Mouse (Mus musculus): ENCODE data around the gene Wasf2. TPM values are rescaled to one million over a fixed set of nuclear protein-coding genes. Genes with fewer than 3 reads are reported as not detected.

The Wasf2 gene
- polyA plus RNA-seq, 1 experiment from 2014 or later: 63.6 TPM

DNA sequence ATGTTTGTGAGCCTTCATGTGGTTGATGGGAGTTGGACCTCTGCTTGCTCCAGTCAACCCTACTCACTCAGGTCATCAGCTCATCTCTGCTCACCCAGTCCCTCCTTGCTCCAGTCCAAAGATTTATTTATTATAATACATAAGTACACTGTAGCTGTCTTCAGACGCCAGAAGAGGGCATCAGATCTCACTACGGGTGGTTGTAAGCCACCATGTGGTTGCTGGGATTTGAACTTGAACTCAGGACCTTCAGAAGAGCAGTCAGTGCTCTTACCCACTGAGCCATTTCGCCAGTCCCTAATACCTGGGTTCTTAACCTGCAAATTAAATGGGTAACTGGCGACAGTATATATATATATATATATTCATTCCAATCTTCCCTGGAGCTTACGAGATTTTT lies 105.1 kb downstream of the Wasf2 start:
- Histone ChIP-seq H3K9me3 (ENCODE audit: control insufficient read depth, low read length) (no peaks in the 10 kb centered on the region), H3K9ac (ENCODE audit: low read length) (no peak overlapping the region), H3K36me3 (ENCODE audit: control insufficient read depth, insufficient read depth, low read length) (no peaks in the 10 kb centered on the region), H3K27me3 (ENCODE audit: control insufficient read depth, insufficient read depth, low read length) (0 out of 2 replicates have a peak, but pooled peaks cover 4% of the 10 kb centered on the region), H3K4me1 (ENCODE audit: control insufficient read depth, insufficient read depth, low read length) (peaks cover 3% of the 10 kb centered on the region), H3K4me2 (ENCODE audit: low read depth, severe bottlenecking) (no peak overlapping the region), H3K27ac (replicated peaks; ENCODE audit: low read depth, low read length) (no peak overlapping the region), H3K4me3 (ENCODE audit: low read depth, low read length) (no peak overlapping the region)
- DNase-seq (ENCODE audit: low spot score) (no peak), ATAC-seq (ENCODE audit: insufficient number of reproducible peaks, low FRiP score, low TSS enrichment, low read depth) (no peak)
- WGBS: 76% methylated on average over 5 of the region's 5 CpGs

DNA sequence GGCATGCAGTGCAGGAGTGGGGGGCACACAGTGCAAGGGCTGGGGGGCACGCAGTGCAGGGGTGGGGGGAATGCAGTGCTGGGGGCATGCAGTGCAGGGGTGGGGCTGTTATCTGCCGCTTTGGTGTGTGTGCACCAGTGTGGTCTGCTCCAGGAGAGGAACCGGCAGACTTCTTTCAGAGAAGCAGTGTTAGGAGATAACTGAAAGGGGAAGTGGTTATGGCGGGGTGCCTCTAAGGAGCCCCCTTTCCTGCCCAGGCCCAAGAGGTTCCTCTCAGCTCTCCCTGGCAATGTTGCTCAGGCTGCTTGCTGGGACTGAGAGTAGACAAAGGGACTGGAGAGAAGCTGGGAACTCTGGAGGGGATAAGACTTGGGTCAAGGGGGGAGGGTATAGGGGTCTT lies 107.6 kb downstream of the Wasf2 start:
- no peak overlapping the region for H3K4me3 ChIP-seq (ENCODE audit: low read depth, low read length)
- H3K27me3 ChIP-seq (ENCODE audit: control insufficient read depth, insufficient read depth, low read length): peaks cover 13% of the 10 kb centered on the region; the same call in 1 of the 2 replicates
- no peak for DNase-seq (ENCODE audit: low spot score)
- no peak overlapping the region for H3K27ac ChIP-seq (replicated peaks; ENCODE audit: low read depth, low read length)
- WGBS: 82% methylated on average over 4 of the region's 4 CpGs
- no peak overlapping the region for H3K9ac ChIP-seq (ENCODE audit: low read length)
- no peak for ATAC-seq (ENCODE audit: insufficient number of reproducible peaks, low FRiP score, low TSS enrichment, low read depth)
- H3K4me1 ChIP-seq (ENCODE audit: control insufficient read depth, insufficient read depth, low read length): peaks cover 9% of the 10 kb centered on the region
- no peaks in the 10 kb centered on the region for H3K36me3 ChIP-seq (ENCODE audit: control insufficient read depth, insufficient read depth, low read length)
- no peaks in the 10 kb centered on the region for H3K9me3 ChIP-seq (ENCODE audit: control insufficient read depth, low read length)
- no peak overlapping the region for H3K4me2 ChIP-seq (ENCODE audit: low read depth, severe bottlenecking)

DNA sequence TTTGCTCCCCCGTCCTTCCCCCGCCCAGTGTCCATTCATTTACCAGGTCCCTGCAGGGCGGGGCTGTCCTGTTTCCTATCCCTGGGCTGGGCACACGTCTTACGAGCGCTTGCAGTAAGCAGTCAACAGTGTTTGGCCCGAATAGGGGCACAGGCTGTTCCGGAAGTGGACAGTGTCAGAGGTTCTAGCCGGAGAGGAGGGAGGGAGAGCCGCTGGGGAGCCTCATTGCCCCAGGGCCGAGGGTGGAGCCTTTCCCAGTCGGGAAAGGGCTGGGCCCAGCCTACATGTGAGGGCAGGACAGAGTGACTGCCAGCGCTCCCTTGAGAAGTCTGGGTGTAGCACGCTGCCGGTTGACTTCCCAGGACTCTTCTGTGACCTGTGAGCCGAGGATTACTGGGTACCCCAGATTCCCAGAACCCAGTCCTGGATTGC lies 110.2 kb downstream of the Wasf2 start, which contains the start of gene Map3k6:
TSS of gene Map3k6 (plus strand) at position 329 of the 432 bp plus-strand sequence.
- ATAC-seq (ENCODE audit: insufficient number of reproducible peaks, low FRiP score, low TSS enrichment, low read depth): 0 out of 2 replicates have a peak, but pooled peaks have one; percentile 7

DNA sequence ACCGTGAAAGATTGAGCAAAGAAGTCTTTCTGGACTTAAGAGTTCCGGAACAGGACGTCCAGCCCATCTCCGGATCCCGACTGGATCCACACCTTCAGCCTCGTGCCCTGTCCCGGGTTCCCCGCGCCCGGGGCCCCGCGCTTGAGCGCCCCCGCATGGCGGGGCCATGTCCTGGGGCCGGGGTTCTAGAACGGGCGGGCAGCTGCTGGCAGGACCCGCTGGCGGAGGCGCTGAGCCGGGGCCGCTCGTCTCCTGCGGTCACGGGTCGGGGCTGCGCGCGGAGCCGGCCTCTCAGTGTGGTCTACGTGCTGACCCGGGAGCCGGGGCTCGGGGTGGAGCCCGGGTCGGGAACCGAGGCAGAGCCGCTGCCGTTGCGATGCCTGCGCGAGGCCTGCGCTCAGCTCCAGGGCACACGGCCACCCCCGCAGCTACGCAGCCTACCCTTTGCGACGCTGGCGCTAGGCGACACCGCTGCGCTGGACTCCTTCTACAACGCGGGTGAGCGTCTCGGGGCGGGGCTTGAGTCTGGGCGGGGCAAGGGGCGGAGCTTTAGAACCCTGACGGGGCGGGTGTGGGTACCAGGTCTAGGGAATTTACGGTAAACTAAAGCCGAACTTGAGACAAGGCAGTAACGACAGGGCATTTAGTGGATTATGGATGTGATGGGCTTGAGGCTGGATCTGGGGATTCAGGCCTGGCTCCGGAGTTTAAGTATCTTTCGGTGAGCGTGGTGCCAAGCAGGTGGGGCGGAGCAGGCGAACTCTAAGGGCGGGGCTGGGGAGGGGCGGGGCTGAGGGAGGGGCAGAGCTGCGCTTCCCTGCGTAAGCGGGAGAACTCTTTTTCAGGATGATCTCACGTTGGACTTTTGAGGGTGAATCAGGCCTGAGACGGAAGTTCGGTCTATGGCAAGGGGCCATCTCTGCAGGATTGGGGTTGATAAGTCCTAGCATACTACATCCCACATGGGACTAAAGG lies 110.9 kb downstream of the Wasf2 start:
- peak overlapping the region; percentile 54 for H3K4me3 ChIP-seq (ENCODE audit: low read depth, low read length)
- peaks cover 9% of the 10 kb centered on the region for H3K4me1 ChIP-seq (ENCODE audit: control insufficient read depth, insufficient read depth, low read length)
- peak overlapping the region; percentile 55 for H3K9ac ChIP-seq (ENCODE audit: low read length)
- no peaks in the 10 kb centered on the region for H3K9me3 ChIP-seq (ENCODE audit: control insufficient read depth, low read length)
- under 1% methylated on average over 70 of the region's 78 CpGs for WGBS
- ATAC-seq (ENCODE audit: insufficient number of reproducible peaks, low FRiP score, low TSS enrichment, low read depth) (peak; percentile 90), DNase-seq (ENCODE audit: low spot score) (peak; percentile 96)
- peak overlapping the region; percentile 45; the same call in 1 of the 2 replicates for H3K27ac ChIP-seq (replicated peaks; ENCODE audit: low read depth, low read length)
- H3K4me2 ChIP-seq (ENCODE audit: low read depth, severe bottlenecking): peak overlapping the region; percentile 95
- no peaks in the 10 kb centered on the region for H3K36me3 ChIP-seq (ENCODE audit: control insufficient read depth, insufficient read depth, low read length)
- peaks cover 13% of the 10 kb centered on the region; the same call in 1 of the 2 replicates for H3K27me3 ChIP-seq (ENCODE audit: control insufficient read depth, insufficient read depth, low read length)

More for the DNA sequence above, 110.2 kb downstream of the Wasf2 start, which contains the start of gene Map3k6:
- Histone ChIP-seq H3K27me3 (ENCODE audit: control insufficient read depth, insufficient read depth, low read length) (peaks cover 13% of the 10 kb centered on the region; the same call in 1 of the 2 replicates), H3K4me3 (ENCODE audit: low read depth, low read length) (peak within 1 kb of the TSS; percentile 54), H3K4me1 (ENCODE audit: control insufficient read depth, insufficient read depth, low read length) (peaks cover 9% of the 10 kb centered on the region), H3K9me3 (ENCODE audit: control insufficient read depth, low read length) (no peaks in the 10 kb centered on the region), H3K4me2 (ENCODE audit: low read depth, severe bottlenecking) (peak within 1 kb of the TSS; percentile 95), H3K36me3 (ENCODE audit: control insufficient read depth, insufficient read depth, low read length) (no peaks in the 10 kb centered on the region), H3K9ac (ENCODE audit: low read length) (peak within 1 kb of the TSS; percentile 55), H3K27ac (replicated peaks; ENCODE audit: low read depth, low read length) (peak within 1 kb of the TSS; percentile 45; the same call in 1 of the 2 replicates)
- whole genome bisulfite sequencing: 3% methylated on average over 16 of the region's 16 CpGs
- peak; percentile 52 for DNase-seq (ENCODE audit: low spot score)

DNA sequence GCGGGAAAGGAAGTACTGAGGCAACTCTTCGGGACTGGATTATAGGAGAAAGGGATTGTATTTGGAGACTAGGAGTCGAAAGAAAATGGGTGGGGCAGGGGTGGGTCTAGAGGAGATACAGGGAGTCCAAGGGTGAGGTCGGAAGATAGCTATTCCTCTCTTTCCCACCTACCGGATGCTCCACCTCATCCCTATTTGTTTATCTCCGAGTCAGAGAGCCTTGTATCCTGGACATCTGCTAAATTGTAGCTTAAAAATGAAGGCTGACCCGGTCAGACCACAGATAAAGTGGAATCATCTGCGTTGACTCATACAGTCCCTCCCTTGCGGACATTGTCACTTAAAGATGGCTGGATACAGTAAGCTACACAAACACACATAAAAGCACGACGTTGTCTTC lies 111.6 kb downstream of the Wasf2 start:
- Histone ChIP-seq H3K4me1 (ENCODE audit: control insufficient read depth, insufficient read depth, low read length) (peaks cover 10% of the 10 kb centered on the region), H3K4me3 (ENCODE audit: low read depth, low read length) (peak overlapping the region; percentile 54), H3K9me3 (ENCODE audit: control insufficient read depth, low read length) (no peaks in the 10 kb centered on the region), H3K27me3 (ENCODE audit: control insufficient read depth, insufficient read depth, low read length) (peaks cover 16% of the 10 kb centered on the region; the same call in 1 of the 2 replicates), H3K9ac (ENCODE audit: low read length) (no peak overlapping the region), H3K36me3 (ENCODE audit: control insufficient read depth, insufficient read depth, low read length) (no peaks in the 10 kb centered on the region), H3K4me2 (ENCODE audit: low read depth, severe bottlenecking) (peak overlapping the region; percentile 95; the same call in 1 of the 2 replicates), H3K27ac (replicated peaks; ENCODE audit: low read depth, low read length) (no peak overlapping the region)
- ATAC-seq (ENCODE audit: insufficient number of reproducible peaks, low FRiP score, low TSS enrichment, low read depth) (no peak), DNase-seq (ENCODE audit: low spot score) (no peak)
- WGBS: 37% methylated on average over 11 of the region's 11 CpGs

DNA sequence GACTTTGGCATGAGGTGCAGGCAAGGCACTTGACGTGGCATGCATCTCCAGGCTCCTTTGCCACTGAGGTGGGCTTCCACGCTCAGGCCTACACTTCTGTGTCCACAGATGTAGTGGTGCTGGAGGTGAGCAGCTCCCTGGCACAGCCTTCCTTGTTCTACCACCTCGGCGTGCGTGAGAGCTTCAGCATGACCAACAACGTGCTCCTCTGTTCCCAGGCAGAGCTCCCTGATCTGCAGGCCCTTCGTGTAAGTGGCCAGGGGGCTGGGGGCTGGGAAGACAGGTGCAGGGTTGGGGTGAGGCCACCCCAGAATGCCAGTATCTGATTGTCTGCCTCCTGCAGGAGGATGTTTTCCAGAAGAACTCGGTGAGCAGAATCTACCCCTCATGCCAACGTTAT lies 112.4 kb downstream of the Wasf2 start:
- Histone ChIP-seq H3K27ac (replicated peaks; ENCODE audit: low read depth, low read length) (no peak overlapping the region), H3K4me1 (ENCODE audit: control insufficient read depth, insufficient read depth, low read length) (peaks cover 15% of the 10 kb centered on the region), H3K36me3 (ENCODE audit: control insufficient read depth, insufficient read depth, low read length) (no peaks in the 10 kb centered on the region), H3K27me3 (ENCODE audit: control insufficient read depth, insufficient read depth, low read length) (peaks cover 22% of the 10 kb centered on the region), H3K9ac (ENCODE audit: low read length) (no peak overlapping the region), H3K9me3 (ENCODE audit: control insufficient read depth, low read length) (no peaks in the 10 kb centered on the region), H3K4me3 (ENCODE audit: low read depth, low read length) (no peak overlapping the region), H3K4me2 (ENCODE audit: low read depth, severe bottlenecking) (no peak overlapping the region)
- 58% methylated on average over 9 of the region's 9 CpGs for WGBS
- DNase-seq (ENCODE audit: low spot score) (no peak), ATAC-seq (ENCODE audit: insufficient number of reproducible peaks, low FRiP score, low TSS enrichment, low read depth) (no peak)

DNA sequence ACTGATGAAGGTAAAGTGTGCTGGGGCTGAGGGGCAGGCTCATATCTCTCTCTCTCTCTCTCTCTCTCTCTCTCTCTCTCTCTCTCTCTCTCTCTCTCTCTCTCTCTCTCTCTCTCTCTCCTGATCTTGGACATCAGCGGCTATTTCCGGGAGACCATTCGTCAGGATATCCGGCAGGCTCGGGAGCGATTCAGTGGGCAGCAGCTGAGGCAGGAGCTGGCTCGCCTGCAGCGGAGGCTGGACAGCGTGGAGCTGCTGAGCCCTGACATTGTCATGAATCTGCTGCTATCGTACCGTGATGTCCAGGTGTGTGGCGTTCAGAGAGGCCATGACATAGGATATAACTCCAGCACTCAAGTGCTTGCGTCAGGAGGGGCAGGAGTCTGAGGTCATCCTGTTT lies 113.2 kb downstream of the Wasf2 start:
- Histone ChIP-seq H3K9ac (ENCODE audit: low read length) (no peak overlapping the region), H3K27me3 (ENCODE audit: control insufficient read depth, insufficient read depth, low read length) (peaks cover 26% of the 10 kb centered on the region), H3K4me2 (ENCODE audit: low read depth, severe bottlenecking) (no peak overlapping the region), H3K36me3 (ENCODE audit: control insufficient read depth, insufficient read depth, low read length) (no peaks in the 10 kb centered on the region), H3K4me3 (ENCODE audit: low read depth, low read length) (no peak overlapping the region), H3K4me1 (ENCODE audit: control insufficient read depth, insufficient read depth, low read length) (peaks cover 15% of the 10 kb centered on the region), H3K9me3 (ENCODE audit: control insufficient read depth, low read length) (no peaks in the 10 kb centered on the region), H3K27ac (replicated peaks; ENCODE audit: low read depth, low read length) (no peak overlapping the region)
- 38% methylated on average over 13 of the region's 13 CpGs for whole genome bisulfite sequencing
- DNase-seq (ENCODE audit: low spot score): no peak
- no peak for ATAC-seq (ENCODE audit: insufficient number of reproducible peaks, low FRiP score, low TSS enrichment, low read depth)

DNA sequence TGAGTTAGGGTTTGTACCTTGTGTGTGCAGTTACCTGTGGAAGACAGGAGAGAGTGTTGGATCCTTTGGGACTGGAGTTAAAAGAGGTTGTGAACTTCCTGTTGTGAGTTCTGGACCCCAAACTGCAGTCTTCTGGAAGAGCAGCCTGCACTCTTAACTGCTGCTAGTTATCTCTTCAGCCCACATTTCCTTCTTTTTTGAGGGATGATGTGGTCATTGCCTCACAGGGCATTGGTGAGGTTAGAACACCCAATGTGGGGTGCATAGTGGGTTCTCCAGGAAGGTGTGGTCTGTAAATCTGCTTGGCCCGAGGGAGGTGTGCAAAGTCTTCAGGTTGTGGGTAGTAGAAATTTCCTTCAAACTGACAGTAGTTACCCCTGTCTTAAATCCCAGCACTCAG lies 114.0 kb downstream of the Wasf2 start:
- DNase-seq (ENCODE audit: low spot score) (no peak), ATAC-seq (ENCODE audit: insufficient number of reproducible peaks, low FRiP score, low TSS enrichment, low read depth) (no peak)
- peaks cover 15% of the 10 kb centered on the region for H3K4me1 ChIP-seq (ENCODE audit: control insufficient read depth, insufficient read depth, low read length)
- no peaks in the 10 kb centered on the region for H3K9me3 ChIP-seq (ENCODE audit: control insufficient read depth, low read length)
- 82% methylated on average over 1 of the region's 1 CpGs for WGBS
- H3K9ac ChIP-seq (ENCODE audit: low read length): no peak overlapping the region
- no peak overlapping the region for H3K27ac ChIP-seq (replicated peaks; ENCODE audit: low read depth, low read length)
- H3K36me3 ChIP-seq (ENCODE audit: control insufficient read depth, insufficient read depth, low read length): no peaks in the 10 kb centered on the region
- H3K4me3 ChIP-seq (ENCODE audit: low read depth, low read length): no peak overlapping the region
- H3K27me3 ChIP-seq (ENCODE audit: control insufficient read depth, insufficient read depth, low read length): peaks cover 27% of the 10 kb centered on the region
- no peak overlapping the region for H3K4me2 ChIP-seq (ENCODE audit: low read depth, severe bottlenecking)
